Mouse (Mus musculus) kidney, postnatal 0 days (tissue): ENCODE measurements at regions not wholly inside any gene's neighbourhood (a gene's known extent, or its start where the extent isn't known, plus 50 kb on each side); places are given as distances from the start of the nearest gene placed in this dataset.

Source experiments
- ATAC-seq: fragments of 200-750 bp; cut with Nextera tagmentation; replicated peaks from 2 replicates; pipeline ENCODE4 v1.8.0; 2017; ENCODE audit warnings: low read depth, moderate number of reproducible peaks, moderate TSS enrichment, moderate library complexity; ENCODE audit not compliant: low FRiP score
- DNase-seq: peaks from one replicate; pipeline ENCODE4 v3.0.0-alpha.2; 2016; ENCODE audit warnings: low spot score
- H3K27ac ChIP-seq: fragments of 300-500 bp; sonication (generic); 2 replicates; pipeline ENCODE4 v1.5.1; 2014; ENCODE audit warnings: mild to moderate bottlenecking
- H3K27me3 ChIP-seq: fragments of 300-500 bp; sonication (generic); 2 replicates; pipeline ENCODE4 v1.6.1; 2014; ENCODE audit warnings: low read length, mixed read lengths; ENCODE audit not compliant: insufficient read depth
- H3K36me3 ChIP-seq: fragments of 300-500 bp; sonication (generic); 2 replicates; pipeline ENCODE4 v1.6.1; 2014; ENCODE audit warnings: low read length, mixed read lengths; ENCODE audit not compliant: insufficient read depth
- H3K4me1 ChIP-seq: fragments of 300-500 bp; sonication (generic); replicated peaks from 2 replicates; pipeline ENCODE4 v1.6.1; 2014; ENCODE audit warnings: antibody characterized with exemption, low read length, mixed read lengths; ENCODE audit not compliant: insufficient read depth
- H3K4me2 ChIP-seq: fragments of 300-500 bp; sonication (generic); 2 replicates; pipeline ENCODE4 v1.6.1; 2014; ENCODE audit warnings: mild to moderate bottlenecking, low read length, moderate library complexity, mixed read lengths
- H3K4me3 ChIP-seq: fragments of 300-500 bp; sonication (generic); replicated peaks from 2 replicates; pipeline ENCODE4 v1.5.1; 2014; ENCODE audit warnings: low read depth, low read length
- H3K9ac ChIP-seq: fragments of 300-500 bp; sonication (generic); 2 replicates; pipeline ENCODE4 v1.6.1; 2014; ENCODE audit warnings: low read depth, low read length
- H3K9me3 ChIP-seq: fragments of 300-500 bp; sonication (generic); replicated peaks from 2 replicates; pipeline ENCODE4 v1.6.1; 2016; ENCODE audit warnings: low read length, inconsistent platforms, mixed read lengths
- CTCF ChIP-seq: IDR thresholded peaks from 2 replicates; pipeline ENCODE4 v1.5.1; 2016; ENCODE audit warnings: antibody characterized with exemption, low read depth, mild to moderate bottlenecking, moderate library complexity
- WGBS: fragments of 180-500 bp; shearing (Covaris S2); extraction: QIAGEN DNeasy Blood & Tissue Kit; methylation state at CpG from one replicate; pipeline ENCODE4 v1.1.7; 2014; 5-methylcytosine and 5-hydroxymethylcytosine counted together

DNA sequence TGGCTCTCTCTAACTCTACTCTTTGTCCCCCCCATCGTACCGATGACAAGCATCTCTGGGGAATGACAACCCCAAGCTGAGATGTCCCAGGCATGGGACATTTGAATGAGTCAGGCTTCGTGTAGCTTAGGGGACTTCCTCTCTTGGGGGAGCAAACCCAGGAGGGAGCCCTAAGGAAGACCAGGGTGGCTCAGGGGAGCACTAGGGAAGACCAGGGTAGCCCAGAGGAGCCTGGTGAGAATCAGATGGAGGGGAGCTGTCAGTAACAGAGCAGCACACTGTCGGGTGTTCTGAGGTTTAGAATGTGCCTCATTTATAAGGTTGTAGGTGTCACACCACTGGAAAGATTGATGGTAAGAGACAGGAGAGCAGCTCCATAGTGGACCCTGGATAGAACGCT lies 509.1 kb downstream of the Vrk1 start:
- H3K36me3 ChIP-seq: no peaks in the 10 kb centered on the region
- DNase-seq (no peak), ATAC-seq (no peak)
- H3K9ac ChIP-seq: no peak overlapping the region
- 60% methylated on average over 5 of the region's 5 CpGs for WGBS
- H3K4me3 ChIP-seq: no peak overlapping the region
- TF ChIP-seq CTCF: no peak
- no peak overlapping the region for H3K4me2 ChIP-seq
- H3K27ac ChIP-seq: no peak overlapping the region
- no peaks in the 10 kb centered on the region for H3K9me3 ChIP-seq
- no peaks in the 10 kb centered on the region for H3K4me1 ChIP-seq
- H3K27me3 ChIP-seq: no peaks in the 10 kb centered on the region

DNA sequence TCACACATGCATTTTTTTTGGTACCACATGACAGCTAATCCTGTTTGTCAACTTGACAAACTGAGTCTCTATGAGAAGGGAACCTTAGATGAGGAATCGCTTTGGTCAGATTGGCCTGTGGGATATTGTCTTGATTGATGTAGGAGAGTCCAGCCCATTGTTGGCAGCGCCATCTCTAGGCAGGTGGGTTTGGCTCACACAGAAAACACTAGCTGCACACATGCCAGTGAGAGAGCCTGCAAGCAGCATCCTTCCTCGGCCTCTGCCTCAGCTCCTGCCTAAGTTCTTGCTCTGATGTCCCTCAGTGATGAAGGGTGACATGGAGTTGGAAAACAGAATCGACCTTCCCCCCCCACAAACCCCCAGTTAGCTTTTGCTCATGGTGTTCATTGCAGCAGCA lies 514.4 kb downstream of the Vrk1 start:
- H3K27me3 ChIP-seq: no peaks in the 10 kb centered on the region
- no peaks in the 10 kb centered on the region for H3K4me1 ChIP-seq
- DNase-seq: no peak
- H3K9me3 ChIP-seq: no peaks in the 10 kb centered on the region
- no peak for TF ChIP-seq CTCF
- H3K4me3 ChIP-seq: no peak overlapping the region
- H3K27ac ChIP-seq: no peak overlapping the region
- no peak overlapping the region for H3K9ac ChIP-seq
- ATAC-seq: no peak
- H3K36me3 ChIP-seq: no peaks in the 10 kb centered on the region
- no peak overlapping the region for H3K4me2 ChIP-seq
- WGBS: 70% methylated on average over 4 of the region's 4 CpGs

DNA sequence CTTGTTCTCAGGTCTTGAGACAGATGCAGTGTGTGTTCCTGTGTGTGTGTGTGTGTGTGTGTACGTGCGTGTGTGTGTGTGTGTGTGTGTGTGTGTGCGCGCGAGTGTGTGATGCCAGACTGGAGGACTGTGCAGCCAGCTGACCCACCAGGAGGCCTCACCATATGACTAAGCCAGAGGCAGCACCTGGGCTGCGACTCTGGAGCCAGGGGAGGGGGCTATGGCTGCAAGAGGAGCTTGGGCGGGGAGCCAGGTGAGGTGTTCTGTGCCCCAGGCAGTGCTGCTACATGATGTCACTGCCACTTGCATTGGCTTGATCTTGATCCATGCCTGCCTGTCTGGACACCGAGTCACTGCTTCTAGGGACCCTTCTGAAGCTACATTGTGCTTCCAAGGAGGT lies 517.1 kb downstream of the Vrk1 start:
- H3K9ac ChIP-seq: no peak overlapping the region
- no peak for DNase-seq
- WGBS: 66% methylated on average over 8 of the region's 8 CpGs

DNA sequence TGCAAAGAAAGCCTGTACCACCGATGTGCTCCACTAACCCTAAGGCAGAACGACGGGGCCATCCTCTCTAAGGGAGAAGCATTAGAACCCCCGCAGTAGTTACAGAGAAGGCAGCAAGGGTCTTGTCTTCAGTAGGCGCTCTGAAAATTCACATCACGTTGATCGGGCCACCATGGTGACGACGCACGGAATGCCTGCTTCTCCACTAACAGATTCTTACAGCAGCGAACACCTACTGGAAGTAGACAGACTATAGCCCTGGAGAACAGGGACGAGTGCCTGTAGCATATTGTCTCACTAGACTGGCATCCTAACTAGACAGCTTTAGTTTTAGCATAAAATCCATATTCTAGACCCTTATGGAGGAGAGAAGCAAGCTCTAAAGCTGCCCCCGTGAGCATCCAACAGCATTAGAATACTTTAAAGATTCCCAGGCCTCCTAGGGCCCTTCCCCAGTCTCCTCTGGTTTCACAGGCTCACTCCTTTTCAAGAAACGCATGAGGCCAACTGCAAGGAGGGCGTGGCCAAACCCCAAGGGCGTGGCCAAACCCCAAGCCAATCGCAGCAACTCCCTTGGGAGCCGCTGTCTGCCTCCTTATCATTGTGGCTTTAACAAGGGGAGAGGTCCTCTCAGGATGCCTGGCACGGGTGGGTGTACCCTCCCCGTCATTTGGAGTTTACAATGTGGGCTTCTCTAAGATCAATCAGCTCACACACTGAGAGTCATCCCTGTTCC lies 517.8 kb downstream of the Vrk1 start:
- Histone ChIP-seq H3K27ac (no peak overlapping the region), H3K36me3 (no peaks in the 10 kb centered on the region), H3K4me1 (no peaks in the 10 kb centered on the region), H3K4me2 (no peak overlapping the region), H3K27me3 (no peaks in the 10 kb centered on the region), H3K4me3 (no peak overlapping the region), H3K9me3 (no peaks in the 10 kb centered on the region), H3K9ac (no peak overlapping the region)
- ATAC-seq (no peak), DNase-seq (peak; percentile 24)
- no peak for TF ChIP-seq CTCF
- WGBS: 6% methylated on average over 20 of the region's 20 CpGs

More for the DNA sequence above, 517.1 kb downstream of the Vrk1 start:
- Histone ChIP-seq H3K4me1 (no peaks in the 10 kb centered on the region), H3K4me2 (no peak overlapping the region), H3K27ac (no peak overlapping the region), H3K36me3 (no peaks in the 10 kb centered on the region), H3K4me3 (no peak overlapping the region), H3K27me3 (no peaks in the 10 kb centered on the region), H3K9me3 (no peaks in the 10 kb centered on the region)
- no peak for TF ChIP-seq CTCF
- ATAC-seq: no peak

DNA sequence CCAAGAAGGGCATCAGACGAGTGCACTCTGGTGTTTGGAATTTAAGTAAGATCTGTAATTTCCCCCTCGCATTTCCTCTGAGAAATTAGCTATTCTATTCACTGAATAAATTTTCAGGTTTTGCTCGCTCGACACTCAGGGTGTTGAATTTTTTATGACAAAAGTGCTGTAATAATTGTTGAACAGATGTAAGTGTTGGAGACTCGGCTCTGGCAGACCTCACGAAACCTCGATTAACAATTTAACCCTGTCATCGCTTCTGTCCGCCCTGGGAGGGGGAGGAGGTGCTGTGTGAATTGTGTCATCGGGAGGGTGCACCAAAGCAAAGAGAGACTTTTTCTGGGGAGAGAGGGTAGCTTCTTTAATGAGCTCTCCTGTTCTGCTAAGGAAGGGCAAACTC lies 518.5 kb downstream of the Vrk1 start:
- no peak for TF ChIP-seq CTCF
- Histone ChIP-seq H3K36me3 (no peaks in the 10 kb centered on the region), H3K9me3 (no peaks in the 10 kb centered on the region), H3K4me1 (no peaks in the 10 kb centered on the region), H3K4me3 (no peak overlapping the region), H3K27ac (no peak overlapping the region), H3K4me2 (no peak overlapping the region), H3K9ac (no peak overlapping the region), H3K27me3 (no peaks in the 10 kb centered on the region)
- ATAC-seq (no peak), DNase-seq (no peak)
- WGBS: 30% methylated on average over 10 of the region's 10 CpGs

DNA sequence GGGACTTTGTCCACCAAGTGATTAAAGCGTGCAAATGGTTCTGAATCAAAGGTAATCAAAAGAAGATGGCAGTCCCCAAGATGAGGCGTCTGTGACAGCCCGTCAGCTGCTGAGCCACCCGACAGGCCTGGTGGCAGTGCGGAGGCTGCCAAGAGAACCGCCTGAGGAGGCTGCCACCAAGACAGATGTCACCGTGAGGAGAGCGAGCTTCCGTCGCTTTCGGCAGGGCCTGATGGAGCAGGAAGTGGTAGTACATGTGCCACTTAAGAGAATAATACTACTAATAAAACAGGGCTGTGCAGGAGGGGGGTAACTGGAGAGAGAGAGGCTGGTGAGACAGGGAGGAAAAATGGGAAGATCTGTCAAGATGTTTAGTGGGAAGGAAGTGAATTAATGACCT lies 519.1 kb downstream of the Vrk1 start:
- Histone ChIP-seq H3K27me3 (no peaks in the 10 kb centered on the region), H3K4me3 (no peak overlapping the region), H3K4me2 (no peak overlapping the region), H3K9me3 (no peaks in the 10 kb centered on the region), H3K4me1 (no peaks in the 10 kb centered on the region), H3K27ac (no peak overlapping the region), H3K9ac (no peak overlapping the region), H3K36me3 (no peaks in the 10 kb centered on the region)
- TF ChIP-seq CTCF: no peak
- ATAC-seq (no peak), DNase-seq (no peak)
- 15% methylated on average over 11 of the region's 11 CpGs for WGBS

DNA sequence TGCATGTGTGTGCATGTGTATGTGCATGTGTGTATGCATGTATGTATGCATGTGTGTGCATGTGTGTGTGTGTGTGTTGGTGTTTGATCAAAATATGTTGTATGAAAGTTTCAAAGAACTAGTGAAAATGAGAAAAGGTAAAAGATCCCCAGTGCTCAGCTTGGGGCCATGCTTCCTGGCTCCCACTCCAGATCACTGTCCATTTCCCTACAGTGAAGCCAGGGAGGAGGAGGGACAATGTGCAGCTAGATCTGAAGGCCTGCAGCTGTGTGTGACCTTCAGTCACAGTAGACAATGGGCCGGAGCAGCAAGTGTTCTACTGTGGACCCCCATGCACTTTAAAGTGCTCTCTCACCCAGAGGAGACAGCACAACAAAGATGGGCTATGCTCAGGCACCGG lies 525.1 kb downstream of the Vrk1 start:
- Histone ChIP-seq H3K9me3 (no peaks in the 10 kb centered on the region), H3K4me1 (no peaks in the 10 kb centered on the region), H3K4me2 (no peak overlapping the region), H3K4me3 (no peak overlapping the region), H3K36me3 (no peaks in the 10 kb centered on the region), H3K27me3 (no peaks in the 10 kb centered on the region), H3K27ac (no peak overlapping the region), H3K9ac (no peak overlapping the region)
- TF ChIP-seq CTCF: no peak
- DNase-seq: no peak
- no peak for ATAC-seq
- WGBS: 47% methylated on average over 2 of the region's 2 CpGs
